Mouse (Mus musculus) heart, postnatal 14 days (tissue): Measurements from ENCODE around the gene Cnbd2. TPM values are rescaled to one million over a fixed set of nuclear protein-coding genes. Genes with fewer than 3 reads are reported as not detected.

Source experiments
- DNase-seq, 2 experiments: peaks; one replicate each; pipeline ENCODE4 v3.0.0; 2021 to 2022
- intact Hi-C: fragments of 180-260 bp; cut with DNase I; formaldehyde crosslinking; loops from one replicate; pipeline ENCODE4 v1.15.1; 2025
- microRNA-seq, 2 experiments: library from miRNA; unstranded; fragments of <30 nt; microRNA quantifications; one replicate each; pipeline ENCODE4 v1.2.0; 2021 to 2022
- total RNA-seq, 2 experiments: library from RNA; stranded (reverse); gene quantifications; 2 replicates each; pipeline ENCODE4 v1.2.3; 2021

The Cnbd2 gene
- total RNA-seq, 2 experiments from 2014 or later: 0.91 to 1.5 TPM

GRCm38 (mm10) chr2:156421381-156422110 lies 109.4 kb downstream of the Cnbd2 start:
- intact Hi-C loops: loop anchor here (5.0 kb wide), 1 partner anchor 76 kb away; no protein-coding TSS in a partner anchor
- DNase-seq: peak; percentile 14 to 17

GRCm38 (mm10) chr2:156422631-156423030 lies 110.5 kb downstream of the Cnbd2 start:
- intact Hi-C loops: loop anchor here (5.0 kb wide), 1 partner anchor 75 kb away; no protein-coding TSS in a partner anchor
- peak; percentile 10 to 24 for DNase-seq

GRCm38 (mm10) chr2:156423672-156424071 lies 111.6 kb downstream of the Cnbd2 start:
- DNase-seq: no peak
- intact Hi-C loops: loop anchor here (5.0 kb wide), 1 partner anchor 74 kb away; no protein-coding TSS in a partner anchor

Small RNA genes lying within 50 kb of the gene (microRNA-seq; reads per million reads assigned to microRNA genes)
- 0 reads per million in 2 experiments for gene Gm22758
- gene Gm22759: 0 reads per million in 2 experiments

Other genes with a start within 250 kb of the Cnbd2 start
- gene Spag4, start 247.1 kb upstream of the Cnbd2 start, total RNA-seq: 1 to 10 TPM in 1 of 2 experiments, under 1 TPM in 1; 0.29 to 1.2 TPM
- 10 to 100 TPM; 20.7 to 23.5 TPM for gene Cpne1, start 200.3 kb upstream of the Cnbd2 start, total RNA-seq
- 10 to 100 TPM; 19.7 to 20.3 TPM for gene Rbm12, start 200.3 kb upstream of the Cnbd2 start, total RNA-seq
- gene Gm28036, start 185.2 kb upstream of the Cnbd2 start, total RNA-seq: 10 to 100 TPM; 14.9 to 15.6 TPM
- gene Romo1, start 168.3 kb upstream of the Cnbd2 start, total RNA-seq: 100 to 1,000 TPM; 297 to 305 TPM
- gene Nfs1, start 168.1 kb upstream of the Cnbd2 start, total RNA-seq: 10 to 100 TPM; 65.0 to 70.5 TPM
- 100 to 1,000 TPM; 201 to 205 TPM for gene Rbm39, start 132.1 kb upstream of the Cnbd2 start, total RNA-seq
- 10 to 100 TPM; 19.5 to 20.3 TPM for gene Phf20, start 115.8 kb upstream of the Cnbd2 start, total RNA-seq
- 10 to 100 TPM; 78.8 to 79.7 TPM for gene Scand1, start 405 bp downstream of the Cnbd2 start, total RNA-seq
- gene Epb41l1, start 108.6 kb downstream of the Cnbd2 start, total RNA-seq: 10 to 100 TPM; 10.1 to 13.9 TPM
- gene Aar2, start 235.3 kb downstream of the Cnbd2 start, total RNA-seq: 10 to 100 TPM; 18.8 to 19.5 TPM